Mouse (Mus musculus) heart, postnatal 0 days (tissue): ENCODE results near the gene Rbms3. TPM values are rescaled to one million over a fixed set of nuclear protein-coding genes. Genes with fewer than 3 reads are reported as not detected.

ENCODE experiments used
- ATAC-seq: fragments of 200-750 bp; cut with Nextera tagmentation; 2 replicates; pipeline ENCODE4 v1.8.0; 2017; ENCODE audit warnings: low read depth, moderate number of reproducible peaks, moderate library complexity; ENCODE audit not compliant: insufficient read depth
- DNase-seq: peaks from one replicate; pipeline ENCODE4 v3.0.0-alpha.2; 2016; ENCODE audit warnings: low spot score
- H3K27ac ChIP-seq: fragments of 300-500 bp; sonication (generic); 2 replicates; pipeline ENCODE4 v1.5.1; 2014; ENCODE audit warnings: low read depth, mild to moderate bottlenecking
- H3K27me3 ChIP-seq: fragments of 300-500 bp; sonication (generic); 2 replicates; pipeline ENCODE4 v1.6.1; 2014; ENCODE audit warnings: low read length, mixed read lengths; ENCODE audit not compliant: control insufficient read depth, insufficient read depth
- H3K36me3 ChIP-seq: fragments of 300-500 bp; sonication (generic); replicated peaks from 2 replicates; pipeline ENCODE4 v1.6.1; 2014; ENCODE audit warnings: low read length, mixed read lengths; ENCODE audit not compliant: control insufficient read depth, insufficient read depth
- H3K4me1 ChIP-seq: fragments of 300-500 bp; sonication (generic); 2 replicates; pipeline ENCODE4 v1.6.1; 2014; ENCODE audit warnings: antibody characterized with exemption; ENCODE audit not compliant: control insufficient read depth, insufficient read depth
- H3K4me2 ChIP-seq: fragments of 300-500 bp; sonication (generic); 2 replicates; pipeline ENCODE4 v1.6.1; 2014; ENCODE audit warnings: low read depth, mild to moderate bottlenecking, low read length, moderate library complexity
- H3K4me3 ChIP-seq: fragments of 300-500 bp; sonication (generic); 2 replicates; pipeline ENCODE4 v1.5.1; 2014; ENCODE audit warnings: low read depth, low read length
- H3K9ac ChIP-seq: fragments of 300-500 bp; sonication (generic); replicated peaks from 2 replicates; pipeline ENCODE4 v1.6.1; 2014; ENCODE audit warnings: low read depth, low read length, mixed read lengths
- H3K9me3 ChIP-seq: fragments of 300-500 bp; sonication (generic); replicated peaks from 2 replicates; pipeline ENCODE4 v1.6.1; 2016; ENCODE audit warnings: low read length; ENCODE audit not compliant: control insufficient read depth
- CTCF ChIP-seq: IDR thresholded peaks from 2 replicates; pipeline ENCODE4 v1.5.1; 2016; ENCODE audit warnings: antibody characterized with exemption, control low read depth, low read depth
- EP300 ChIP-seq: IDR thresholded peaks from 2 replicates; pipeline ENCODE4 v1.6.1; 2016; ENCODE audit warnings: antibody characterized with exemption, low read depth
- WGBS: fragments of 180-500 bp; shearing (Covaris S2); extraction: QIAGEN DNeasy Blood & Tissue Kit; methylation state at CpG from one replicate; pipeline ENCODE4 v1.1.7; 2014; 5-methylcytosine and 5-hydroxymethylcytosine counted together
- polyA plus RNA-seq: library from polyadenylated mRNA; unstranded; fragments of >200 nt; fragmentation: Nextera tagmentation; extraction: Ambion mirVana; gene quantifications from 2 replicates; pipeline ENCODE4 v1.2.1, GENCODE M21; 2015
- total RNA-seq: library from RNA; depleted of rRNA; stranded (reverse); fragments of >200 nt; gene quantifications from 2 replicates; pipeline ENCODE4 v1.2.3, GENCODE M21; 2014; ENCODE audit warnings: low replicate concordance

Rbms3 gene
- total and polyA plus RNA-seq, 2 experiments from 2014 or later, result 18.2 to 75.3 TPM

- DNase-seq (no peak), ATAC-seq (no peak)
- Histone ChIP-seq H3K9me3 (no peaks in the 10 kb centered on the region), H3K4me1 (0 out of 2 replicates have a peak, but pooled peaks cover 8% of the 10 kb centered on the region), H3K4me3 (no peak overlapping the region), H3K36me3 (no peaks in the 10 kb centered on the region), H3K9ac (no peak overlapping the region), H3K4me2 (no peak overlapping the region), H3K27me3 (no peaks in the 10 kb centered on the region), H3K27ac (no peak overlapping the region)
- no peak for TF ChIP-seq EP300
- no peak for TF ChIP-seq CTCF
- WGBS, result 88% methylated on average over 3 of the region's 3 CpGs
These were observed 489.7 kb downstream of the Rbms3 start for GRCm38 (mm10) chr9:117139971-117140370.

GRCm38 (mm10) chr9:117136410-117136809 lies 493.3 kb downstream of the Rbms3 start:
- WGBS, result 67% methylated on average over 5 of the region's 5 CpGs
- TF ChIP-seq EP300, result no peak
- TF ChIP-seq CTCF, result no peak
- Histone ChIP-seq H3K27ac (no peak overlapping the region), H3K9ac (no peak overlapping the region), H3K4me1 (0 out of 2 replicates have a peak, but pooled peaks cover 3% of the 10 kb centered on the region), H3K27me3 (no peaks in the 10 kb centered on the region), H3K36me3 (no peaks in the 10 kb centered on the region), H3K4me3 (no peak overlapping the region), H3K4me2 (no peak overlapping the region), H3K9me3 (no peaks in the 10 kb centered on the region)
- DNase-seq, result no peak
- no peak for ATAC-seq

GRCm38 (mm10) chr9:117134043-117134442 lies 495.7 kb downstream of the Rbms3 start:
- H3K9ac ChIP-seq, result no peak overlapping the region
- H3K4me3 ChIP-seq, result no peak overlapping the region
- H3K4me1 ChIP-seq, result 0 out of 2 replicates have a peak, but pooled peaks cover 3% of the 10 kb centered on the region
- no peak overlapping the region for H3K4me2 ChIP-seq
- 31% methylated on average over 2 of the region's 2 CpGs for WGBS
- no peaks in the 10 kb centered on the region for H3K9me3 ChIP-seq
- no peaks in the 10 kb centered on the region for H3K36me3 ChIP-seq
- no peaks in the 10 kb centered on the region for H3K27me3 ChIP-seq
- no peak overlapping the region for H3K27ac ChIP-seq
- TF ChIP-seq CTCF (peak; percentile 19; the same call in 1 of the 2 replicates), EP300 (no peak)
- DNase-seq (peak; percentile 43), ATAC-seq (no peak)

GRCm38 (mm10) chr9:117126816-117127215 lies 502.9 kb downstream of the Rbms3 start:
- no peak for TF ChIP-seq CTCF
- TF ChIP-seq EP300, result no peak
- Histone ChIP-seq H3K27me3 (no peaks in the 10 kb centered on the region), H3K4me1 (peaks cover 22% of the 10 kb centered on the region), H3K9ac (no peak overlapping the region), H3K4me3 (no peak overlapping the region), H3K36me3 (no peaks in the 10 kb centered on the region), H3K27ac (peak overlapping the region; percentile 7), H3K9me3 (no peaks in the 10 kb centered on the region), H3K4me2 (no peak overlapping the region)
- DNase-seq (peak; percentile 19), ATAC-seq (no peak)
- WGBS, result 26% methylated on average over 8 of the region's 8 CpGs

- no peaks in the 10 kb centered on the region for H3K9me3 ChIP-seq
- H3K27me3 ChIP-seq, result no peaks in the 10 kb centered on the region
- ATAC-seq (no peak), DNase-seq (no peak)
- no peak overlapping the region for H3K4me3 ChIP-seq
- no peak overlapping the region for H3K4me2 ChIP-seq
- TF ChIP-seq EP300 (no peak), CTCF (no peak)
- no peak overlapping the region for H3K9ac ChIP-seq
- H3K36me3 ChIP-seq, result no peaks in the 10 kb centered on the region
- H3K4me1 ChIP-seq, result peaks cover 27% of the 10 kb centered on the region
- no peak overlapping the region for H3K27ac ChIP-seq
- 79% methylated on average over 6 of the region's 6 CpGs for WGBS
These were observed 503.9 kb downstream of the Rbms3 start for GRCm38 (mm10) chr9:117125844-117126243.

GRCm38 (mm10) chr9:117121572-117121971 lies 508.1 kb downstream of the Rbms3 start:
- no peaks in the 10 kb centered on the region for H3K27me3 ChIP-seq
- 36% methylated on average over 6 of the region's 6 CpGs for WGBS
- peaks cover 7% of the 10 kb centered on the region for H3K4me1 ChIP-seq
- no peak overlapping the region for H3K4me2 ChIP-seq
- ATAC-seq (no peak), DNase-seq (no peak)
- H3K9me3 ChIP-seq, result no peaks in the 10 kb centered on the region
- no peak overlapping the region for H3K27ac ChIP-seq
- TF ChIP-seq EP300 (no peak), CTCF (no peak)
- no peak overlapping the region for H3K4me3 ChIP-seq
- H3K36me3 ChIP-seq, result no peaks in the 10 kb centered on the region
- H3K9ac ChIP-seq, result no peak overlapping the region
